Mouse (Mus musculus) midbrain, embryonic 11.5 days (tissue): ENCODE results near the gene Zfp637. TPM values are rescaled to one million over a fixed set of nuclear protein-coding genes. Genes with fewer than 3 reads are reported as not detected.

Experiments
- ATAC-seq: fragments of 200-750 bp; cut with Nextera tagmentation; 2 replicates; pipeline ENCODE4 v1.8.0; 2017; ENCODE audit warnings: moderate TSS enrichment, moderate library complexity; ENCODE audit not compliant: low FRiP score
- DNase-seq: peaks from one replicate; pipeline ENCODE4 v3.0.0; 2015; ENCODE audit warnings: low spot score; ENCODE audit errors: missing footprints
- H3K27ac ChIP-seq: fragments of 300-500 bp; sonication (generic); 2 replicates; pipeline ENCODE4 v1.5.1; 2014; ENCODE audit warnings: low read depth, low read length
- H3K27me3 ChIP-seq: fragments of 300-500 bp; sonication (generic); 2 replicates; pipeline ENCODE4 v1.6.1; 2014; ENCODE audit warnings: mild to moderate bottlenecking, low read length, moderate library complexity, mixed read lengths; ENCODE audit not compliant: control insufficient read depth, insufficient read depth
- H3K36me3 ChIP-seq: fragments of 300-500 bp; sonication (generic); 2 replicates; pipeline ENCODE4 v1.6.1; 2014; ENCODE audit warnings: mild to moderate bottlenecking, low read length, moderate library complexity, mixed read lengths; ENCODE audit not compliant: control insufficient read depth, insufficient read depth
- H3K4me1 ChIP-seq: fragments of 300-500 bp; sonication (generic); 2 replicates; pipeline ENCODE4 v1.6.1; 2014; ENCODE audit warnings: low read length; ENCODE audit not compliant: control insufficient read depth, insufficient read depth
- H3K4me2 ChIP-seq: fragments of 300-500 bp; sonication (generic); 2 replicates; pipeline ENCODE4 v1.6.1; 2014; ENCODE audit warnings: mild to moderate bottlenecking, moderate library complexity
- H3K4me3 ChIP-seq: fragments of 300-500 bp; sonication (generic); 2 replicates; pipeline ENCODE4 v1.5.1; 2014; ENCODE audit warnings: low read depth, low read length
- H3K9ac ChIP-seq: fragments of 300-500 bp; sonication (generic); 2 replicates; pipeline ENCODE4 v1.6.1; 2014; ENCODE audit warnings: low read length
- H3K9me3 ChIP-seq: fragments of 300-500 bp; sonication (generic); 2 replicates; pipeline ENCODE4 v1.6.1; 2016; ENCODE audit warnings: low read length; ENCODE audit not compliant: control insufficient read depth
- WGBS: fragments of 180-500 bp; shearing (Covaris S2); extraction: QIAGEN DNeasy Blood & Tissue Kit; methylation state at CpG from one replicate; pipeline ENCODE4 v1.1.7; 2014; 5-methylcytosine and 5-hydroxymethylcytosine counted together
- polyA plus RNA-seq: library from polyadenylated mRNA; unstranded; fragments of >200 nt; fragmentation: Nextera tagmentation; extraction: Ambion mirVana; gene quantifications from 2 replicates; pipeline ENCODE4 v1.2.1, GENCODE M21; 2014

Gene Zfp637
- polyA plus RNA-seq, 1 experiment from 2014 or later: 110 TPM

DNA sequence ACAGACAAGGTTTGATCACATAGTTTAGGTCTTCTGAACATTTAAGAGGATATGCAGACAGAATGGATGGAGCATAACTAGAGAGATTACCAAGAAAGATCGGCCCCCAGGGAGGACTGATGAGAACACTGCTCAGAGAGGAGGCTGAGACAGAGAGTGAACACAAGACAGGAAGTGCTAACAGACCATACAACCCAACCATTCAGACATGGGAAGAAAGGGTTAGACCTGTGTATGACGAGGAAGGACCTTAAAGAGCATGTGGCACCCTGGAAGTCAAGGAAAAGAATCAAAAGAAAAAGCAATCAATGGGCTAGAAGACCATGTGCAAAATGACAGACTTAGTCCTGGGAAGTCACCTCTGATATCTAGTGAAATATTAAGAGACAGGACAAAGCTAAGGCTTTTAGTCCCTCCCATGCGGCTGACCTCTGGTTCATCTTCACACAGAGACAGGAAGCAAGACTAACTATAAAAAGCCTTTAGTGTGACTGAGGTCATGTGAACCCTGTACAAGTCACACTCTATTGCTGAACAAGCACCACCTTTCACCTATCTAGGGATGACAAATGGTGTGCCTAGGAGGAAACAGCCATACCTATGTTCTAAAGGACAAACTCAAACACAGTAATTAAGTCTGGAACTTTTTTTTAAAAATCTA lies 33.8 kb downstream of the Zfp637 start:
- H3K9me3 ChIP-seq: no peaks in the 10 kb centered on the region
- H3K36me3 ChIP-seq: no peaks in the 10 kb centered on the region
- ATAC-seq: no peak
- no peak overlapping the region for H3K9ac ChIP-seq
- H3K4me3 ChIP-seq: no peak overlapping the region
- H3K27ac ChIP-seq: no peak overlapping the region
- peaks cover 2% of the 10 kb centered on the region; the same call in 1 of the 2 replicates for H3K4me1 ChIP-seq
- H3K4me2 ChIP-seq: no peak overlapping the region
- WGBS: 83% methylated on average over 3 of the region's 3 CpGs
- no peak for DNase-seq
- H3K27me3 ChIP-seq: no peaks in the 10 kb centered on the region

DNA sequence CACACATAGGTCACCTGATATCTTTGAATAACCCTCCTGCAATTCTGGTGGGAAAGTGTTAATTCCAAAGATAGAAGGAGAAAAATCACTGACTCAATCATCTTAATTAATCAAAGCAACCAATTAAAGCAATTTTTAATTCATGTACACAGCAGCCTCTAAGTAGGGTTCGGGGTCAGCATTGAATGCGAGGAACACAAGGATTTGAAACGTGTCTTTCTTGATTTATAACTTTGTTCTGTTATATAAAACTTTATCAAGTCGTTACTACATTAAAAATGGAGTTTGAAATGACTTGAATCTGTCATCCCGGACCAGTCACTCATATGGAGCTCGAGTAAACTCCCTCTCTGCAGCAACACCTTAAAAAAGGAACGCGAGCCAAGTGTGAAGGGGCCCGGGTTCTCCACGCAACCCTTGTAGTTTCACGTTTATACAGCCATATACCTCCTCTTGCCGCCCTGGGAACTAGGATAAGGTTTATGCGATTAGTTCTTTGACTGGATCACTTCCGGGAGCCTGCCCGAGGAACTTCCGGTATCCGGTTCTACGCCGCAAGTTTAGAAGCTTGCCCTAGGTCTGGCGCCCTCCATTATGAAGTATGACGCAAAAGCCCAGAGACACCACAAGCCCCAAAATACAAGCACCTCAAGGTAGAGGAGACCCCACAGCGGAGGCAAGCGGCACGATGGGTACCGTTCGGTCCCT lies 37.9 kb downstream of the Zfp637 start:
- peak; percentile 86; the same call in 1 of the 2 replicates for ATAC-seq
- DNase-seq: no peak

DNA sequence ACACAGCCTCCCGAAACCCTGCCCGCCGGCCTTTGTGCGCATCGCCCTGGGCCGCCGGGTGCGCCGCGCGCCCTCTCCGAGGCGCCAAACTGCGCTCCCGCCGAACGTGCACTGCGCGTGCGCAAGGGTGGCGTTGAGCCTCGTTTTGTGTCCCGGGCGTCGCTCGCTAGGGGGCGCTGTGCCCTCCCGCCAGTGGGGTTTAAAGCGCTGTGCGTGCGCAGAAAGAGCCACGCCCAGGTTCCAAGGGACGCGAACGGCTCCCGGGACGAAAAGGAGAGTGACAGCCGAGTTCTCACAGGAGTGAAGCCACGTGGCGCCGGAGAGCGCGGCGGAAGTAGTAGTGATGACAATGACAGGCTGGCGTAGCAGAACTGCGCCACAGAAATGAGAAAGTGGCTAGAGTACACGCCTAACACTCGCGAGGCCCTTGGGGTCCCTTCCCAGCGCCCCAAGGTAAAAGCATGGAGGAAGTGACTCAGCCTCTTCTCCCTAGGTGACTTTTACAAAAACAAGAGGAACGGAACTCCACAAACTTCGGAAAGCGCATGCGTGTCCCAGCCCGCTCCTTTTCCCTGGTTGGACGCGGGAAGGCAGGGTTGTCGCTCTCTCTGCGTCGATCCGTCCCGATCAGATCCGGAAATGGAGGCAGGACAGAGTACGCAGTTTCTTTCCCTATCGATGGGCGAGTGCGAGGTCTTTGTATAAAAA lies 38.6 kb downstream of the Zfp637 start:
- Histone ChIP-seq H3K36me3 (no peaks in the 10 kb centered on the region), H3K9me3 (no peaks in the 10 kb centered on the region), H3K4me1 (peaks cover 7% of the 10 kb centered on the region; the same call in 1 of the 2 replicates), H3K9ac (peak overlapping the region; percentile 85), H3K27ac (peak overlapping the region; percentile 96), H3K4me3 (peak overlapping the region; percentile 41), H3K27me3 (no peaks in the 10 kb centered on the region), H3K4me2 (peak overlapping the region; percentile 61)
- under 1% methylated on average over 67 of the region's 67 CpGs for WGBS
- ATAC-seq (peak; percentile 95), DNase-seq (peak; percentile 100)

More for the DNA sequence above, 37.9 kb downstream of the Zfp637 start:
- Histone ChIP-seq H3K9ac (peak overlapping the region; percentile 85), H3K27me3 (no peaks in the 10 kb centered on the region), H3K4me3 (peak overlapping the region; percentile 41), H3K27ac (peak overlapping the region; percentile 96), H3K36me3 (no peaks in the 10 kb centered on the region), H3K9me3 (no peaks in the 10 kb centered on the region), H3K4me2 (peak overlapping the region; percentile 61), H3K4me1 (peaks cover 7% of the 10 kb centered on the region; the same call in 1 of the 2 replicates)
- WGBS: 12% methylated on average over 26 of the region's 26 CpGs

DNA sequence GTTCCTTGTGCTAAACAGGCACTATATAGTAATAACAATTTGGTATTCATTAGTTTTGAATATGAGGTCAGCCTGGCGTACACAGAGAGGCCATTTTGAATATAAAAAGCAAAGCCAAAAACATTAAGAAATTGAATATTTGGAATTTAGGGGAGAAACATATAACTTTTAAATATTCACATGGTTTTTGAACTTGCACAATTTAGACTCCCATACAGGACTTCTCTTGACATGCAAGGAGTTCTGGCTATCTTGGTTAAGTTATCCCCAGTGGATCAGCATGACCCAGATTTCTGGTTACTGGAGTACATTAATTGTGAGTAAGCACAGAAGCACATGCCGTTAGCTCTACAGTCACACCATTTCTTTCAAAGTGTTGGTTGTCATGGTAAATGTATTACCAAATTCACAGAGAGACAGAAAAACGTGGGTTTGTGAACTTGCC lies 39.4 kb downstream of the Zfp637 start:
- H3K4me1 ChIP-seq: peaks cover 7% of the 10 kb centered on the region; the same call in 1 of the 2 replicates
- WGBS: 61% methylated on average over 3 of the region's 3 CpGs
- no peaks in the 10 kb centered on the region for H3K27me3 ChIP-seq
- peak overlapping the region; percentile 96; the same call in 1 of the 2 replicates for H3K27ac ChIP-seq
- H3K9me3 ChIP-seq: no peaks in the 10 kb centered on the region
- DNase-seq: peak; percentile 85
- peak overlapping the region; percentile 41; the same call in 1 of the 2 replicates for H3K4me3 ChIP-seq
- no peaks in the 10 kb centered on the region for H3K36me3 ChIP-seq
- peak overlapping the region; percentile 85; the same call in 1 of the 2 replicates for H3K9ac ChIP-seq
- no peak for ATAC-seq
- H3K4me2 ChIP-seq: peak overlapping the region; percentile 61

DNA sequence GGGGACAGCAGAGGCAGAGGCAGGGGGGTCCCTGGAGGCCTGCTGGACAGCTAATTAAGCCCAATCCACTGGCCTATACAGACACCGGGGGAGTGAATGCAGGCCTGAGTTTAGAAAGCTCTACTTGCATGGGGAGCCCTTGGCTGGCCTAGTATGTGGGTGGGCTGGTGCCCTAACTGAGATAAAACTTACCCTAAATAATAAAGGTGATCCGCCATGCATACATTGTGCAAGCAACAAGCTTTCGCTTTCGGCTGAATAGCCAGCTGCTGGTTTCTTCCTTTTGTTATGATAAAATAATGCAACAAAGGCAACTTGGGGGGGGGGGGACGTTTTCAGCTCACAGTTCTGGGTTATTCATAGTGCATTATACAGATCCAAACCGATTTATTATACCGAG lies 40.2 kb downstream of the Zfp637 start:
- ATAC-seq (no peak), DNase-seq (peak; percentile 86)
- WGBS: 30% methylated on average over 7 of the region's 7 CpGs
- Histone ChIP-seq H3K4me1 (peaks cover 7% of the 10 kb centered on the region; the same call in 1 of the 2 replicates), H3K27ac (no peak overlapping the region; the same call in 1 of the 2 replicates), H3K4me2 (no peak overlapping the region), H3K36me3 (no peaks in the 10 kb centered on the region), H3K9ac (0 out of 2 replicates have a peak overlapping the region, but pooled peaks have one; percentile 14), H3K4me3 (no peak overlapping the region), H3K9me3 (no peaks in the 10 kb centered on the region), H3K27me3 (no peaks in the 10 kb centered on the region)

DNA sequence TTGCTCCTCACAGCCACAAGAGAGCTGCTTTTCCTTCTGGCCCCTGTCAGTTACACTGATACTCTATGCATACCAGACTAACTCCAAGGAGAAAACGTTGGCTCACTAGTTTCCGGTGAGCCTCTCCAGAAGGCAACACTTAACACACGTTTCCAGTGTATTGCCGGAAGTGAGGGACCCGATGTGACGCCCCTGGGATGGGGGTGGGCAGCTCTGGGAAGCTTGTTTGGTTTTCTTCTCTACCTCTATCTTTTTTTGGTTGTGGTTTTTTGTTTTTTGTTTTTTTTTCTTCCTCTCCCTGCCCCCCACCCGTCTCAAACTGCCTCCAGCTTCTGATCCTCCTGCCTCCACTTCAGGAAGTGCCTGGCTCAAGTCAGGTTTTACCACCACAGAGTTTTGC lies 41.0 kb downstream of the Zfp637 start:
- ATAC-seq (no peak), DNase-seq (no peak)
- no peak overlapping the region for H3K4me3 ChIP-seq
- no peak overlapping the region for H3K27ac ChIP-seq
- no peak overlapping the region for H3K4me2 ChIP-seq
- no peaks in the 10 kb centered on the region for H3K27me3 ChIP-seq
- no peaks in the 10 kb centered on the region for H3K36me3 ChIP-seq
- WGBS: 71% methylated on average over 7 of the region's 7 CpGs
- peaks cover 7% of the 10 kb centered on the region; the same call in 1 of the 2 replicates for H3K4me1 ChIP-seq
- no peak overlapping the region for H3K9ac ChIP-seq
- H3K9me3 ChIP-seq: no peaks in the 10 kb centered on the region

DNA sequence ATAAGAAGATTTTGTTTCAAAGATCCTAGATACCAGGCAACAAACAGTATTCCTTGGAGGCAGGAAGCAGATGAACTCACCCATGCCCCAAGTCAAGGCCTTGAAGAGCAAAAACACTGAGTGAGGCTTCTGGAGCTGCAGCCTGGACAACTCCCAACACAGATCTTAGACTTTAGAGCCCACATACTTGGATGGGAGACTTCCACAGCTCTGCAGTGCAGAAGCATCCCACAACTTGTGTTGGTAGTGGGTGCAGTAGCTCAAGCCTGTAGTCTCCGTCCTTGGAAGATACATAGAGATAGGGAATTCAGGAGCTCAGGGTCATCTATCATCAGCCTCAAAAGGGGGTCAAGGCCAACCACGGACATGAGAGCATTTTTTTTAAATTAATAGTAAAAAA lies 45.0 kb downstream of the Zfp637 start:
- Histone ChIP-seq H3K36me3 (no peaks in the 10 kb centered on the region), H3K27me3 (no peaks in the 10 kb centered on the region), H3K9ac (no peak overlapping the region), H3K4me3 (no peak overlapping the region), H3K9me3 (no peaks in the 10 kb centered on the region), H3K27ac (no peak overlapping the region), H3K4me1 (no peaks in the 10 kb centered on the region; the same call in 1 of the 2 replicates), H3K4me2 (no peak overlapping the region)
- ATAC-seq (no peak), DNase-seq (no peak)
- WGBS: 88% methylated on average over 2 of the region's 2 CpGs

DNA sequence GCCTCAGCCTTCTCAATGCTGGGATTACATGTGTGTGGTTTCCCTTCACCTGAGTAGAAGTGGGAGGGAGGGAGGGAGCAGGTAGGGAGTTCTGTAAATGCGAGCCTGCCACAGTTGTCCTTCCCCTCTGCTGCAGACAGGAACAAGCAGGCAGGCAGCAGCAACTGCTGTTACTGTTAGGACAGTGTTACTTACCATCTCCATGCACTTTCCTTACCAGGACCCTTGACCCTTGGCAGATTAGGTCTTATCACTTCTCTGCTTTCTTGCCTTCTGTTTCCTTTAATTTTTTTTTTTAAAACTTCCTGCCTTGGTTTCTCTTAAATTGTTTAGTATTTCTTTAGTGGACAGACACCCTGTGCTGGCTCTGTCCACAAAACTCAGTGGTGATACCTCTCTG lies 47.1 kb downstream of the Zfp637 start:
- Histone ChIP-seq H3K9ac (no peak overlapping the region), H3K9me3 (no peaks in the 10 kb centered on the region), H3K4me3 (no peak overlapping the region), H3K4me1 (no peaks in the 10 kb centered on the region), H3K27me3 (no peaks in the 10 kb centered on the region), H3K4me2 (no peak overlapping the region), H3K27ac (no peak overlapping the region), H3K36me3 (no peaks in the 10 kb centered on the region)
- ATAC-seq (no peak), DNase-seq (no peak)
- WGBS: 73% methylated on average over 1 of the region's 1 CpGs
